Mouse (Mus musculus) MEL (cell line): Measurements from ENCODE around the gene Hdgf. TPM values are rescaled to one million over a fixed set of nuclear protein-coding genes. Genes with fewer than 3 reads are reported as not detected.

Source experiments
- DNase-seq: peaks from one replicate; pipeline ENCODE4 v3.0.0; 2011; ENCODE audit warnings: low read depth, low spot score
- H3K27ac ChIP-seq: 2 replicates; pipeline ENCODE4 v1.5.1; 2012; ENCODE audit warnings: low read depth, mild to moderate bottlenecking, control low read depth, low read length, moderate library complexity; ENCODE audit not compliant: control insufficient read depth
- H3K27me3 ChIP-seq, 2 experiments: fragments of 150-350 bp in 1 of 2; sonication (generic) in 1 of 2; 2 replicates each; pipeline ENCODE4 v1.6.1; 2012; ENCODE audit warnings: low read length in 2 of 2, mild to moderate bottlenecking in 2 of 2, improper control_type of control experiment in 1 of 2, moderate library complexity in 1 of 2; ENCODE audit not compliant: insufficient read depth in 2 of 2, control insufficient read depth in 1 of 2
- H3K36me3 ChIP-seq, 2 experiments: 2 replicates each; pipeline ENCODE4 v1.6.1; 2012 to 2014; ENCODE audit warnings: low read length in 2 of 2, improper control_type of control experiment in 1 of 2, inconsistent platforms in 1 of 2, mild to moderate bottlenecking in 1 of 2; ENCODE audit not compliant: insufficient read depth in 2 of 2, control insufficient read depth in 1 of 2
- H3K4me1 ChIP-seq, 2 experiments: fragments of 150-350 bp in 1 of 2; sonication (generic) in 1 of 2; 2 replicates each; pipeline ENCODE4 v1.6.1; 2012; ENCODE audit warnings: low read length in 2 of 2, improper control_type of control experiment in 1 of 2, mild to moderate bottlenecking in 1 of 2; ENCODE audit not compliant: insufficient read depth in 2 of 2, control insufficient read depth in 1 of 2
- H3K4me3 ChIP-seq, 2 experiments: fragments of 150-350 bp in 1 of 2; sonication (generic) in 1 of 2; 2 replicates each; pipeline ENCODE4 v1.5.1; 2012; ENCODE audit warnings: low read depth in 2 of 2, low read length in 2 of 2, mild to moderate bottlenecking in 2 of 2, moderate library complexity in 2 of 2, control low read depth in 1 of 2, improper control_type of control experiment in 1 of 2; ENCODE audit not compliant: control insufficient read depth in 1 of 2, insufficient read depth in 1 of 2
- H3K79me2 ChIP-seq: 2 replicates; pipeline ENCODE4 v1.6.1; 2012; ENCODE audit warnings: mild to moderate bottlenecking, low read length, moderate library complexity; ENCODE audit not compliant: control insufficient read depth, poor library complexity, insufficient read depth
- H3K9ac ChIP-seq: 2 replicates; pipeline ENCODE4 v1.6.1; 2012; ENCODE audit warnings: low read depth, mild to moderate bottlenecking, control low read depth, low read length, moderate library complexity; ENCODE audit not compliant: control insufficient read depth, poor library complexity, severe bottlenecking
- H3K9me3 ChIP-seq: fragments of 150-350 bp; sonication (generic); replicated peaks from 2 replicates; pipeline ENCODE4 v1.6.1; 2012; ENCODE audit warnings: mild to moderate bottlenecking, low read length, improper control_type of control experiment, moderate library complexity; ENCODE audit not compliant: insufficient read depth
- ELF1 ChIP-seq: IDR thresholded peaks from 2 replicates; pipeline ENCODE4 v1.6.1; 2014; ENCODE audit warnings: low read depth, mild to moderate bottlenecking, inconsistent platforms, low read length, improper control_type of control experiment, moderate library complexity
- EP300 ChIP-seq, 2 experiments: IDR thresholded peaks; 2 replicates each; pipeline ENCODE4 v1.6.1; 2011; ENCODE audit warnings: improper control_type of control experiment in 2 of 2, low read length in 2 of 2, low read depth in 1 of 2, mild to moderate bottlenecking in 1 of 2
- ETS1 ChIP-seq: IDR thresholded peaks from 2 replicates; pipeline ENCODE4 v1.6.1; 2012; ENCODE audit warnings: low read depth, mild to moderate bottlenecking, inconsistent platforms, low read length, improper control_type of control experiment, moderate library complexity
- GABPA ChIP-seq: IDR thresholded peaks from 2 replicates; pipeline ENCODE4 v1.6.1; 2012; ENCODE audit warnings: low read depth, mild to moderate bottlenecking, inconsistent platforms, low read length, improper control_type of control experiment, moderate library complexity
- GATA1 ChIP-seq: IDR thresholded peaks from 2 replicates; pipeline ENCODE4 v1.6.1; 2011; ENCODE audit warnings: low read depth, low read length, improper control_type of control experiment
- JUND ChIP-seq: IDR thresholded peaks from 2 replicates; pipeline ENCODE4 v1.6.1; 2011; ENCODE audit warnings: low read depth, mild to moderate bottlenecking, improper control_type of control experiment, low read length
- KAT2A ChIP-seq: conservative IDR thresholded peaks from 2 replicates; pipeline ENCODE4 v1.6.1; 2012; ENCODE audit warnings: low read depth, low read length, improper control_type of control experiment, inconsistent platforms
- MAFK ChIP-seq: IDR thresholded peaks from 2 replicates; pipeline ENCODE4 v1.6.1; 2011; ENCODE audit warnings: low read depth, mild to moderate bottlenecking, low read length, improper control_type of control experiment, borderline replicate concordance
- MAX ChIP-seq: IDR thresholded peaks from 2 replicates; pipeline ENCODE4 v1.6.1; 2011; ENCODE audit warnings: low read length, improper control_type of control experiment
- MAZ ChIP-seq: IDR thresholded peaks from 2 replicates; pipeline ENCODE4 v1.6.1; 2012; ENCODE audit warnings: low read depth, mild to moderate bottlenecking, inconsistent platforms, low read length, improper control_type of control experiment
- MEF2A ChIP-seq: IDR thresholded peaks from 2 replicates; pipeline ENCODE4 v1.6.1; 2014; ENCODE audit warnings: low read depth, mild to moderate bottlenecking, inconsistent platforms, low read length, improper control_type of control experiment; ENCODE audit not compliant: poor library complexity, insufficient replicate concordance, severe bottlenecking; ENCODE audit errors: extremely low read depth
- MXI1 ChIP-seq: IDR thresholded peaks from 2 replicates; pipeline ENCODE4 v1.6.1; 2011; ENCODE audit warnings: mild to moderate bottlenecking, low read depth, low read length, improper control_type of control experiment
- MYB ChIP-seq: IDR thresholded peaks from 2 replicates; pipeline ENCODE4 v1.6.1; 2011; ENCODE audit warnings: mild to moderate bottlenecking, low read depth, low read length, improper control_type of control experiment
- NELFE ChIP-seq: IDR thresholded peaks from 2 replicates; pipeline ENCODE4 v1.6.1; 2011; ENCODE audit warnings: low read depth, low read length, improper control_type of control experiment
- NRF1 ChIP-seq: IDR thresholded peaks from 2 replicates; pipeline ENCODE4 v1.6.1; 2014; ENCODE audit warnings: low read depth, mild to moderate bottlenecking, inconsistent platforms, low read length, improper control_type of control experiment, moderate library complexity; ENCODE audit not compliant: poor library complexity, insufficient read depth, severe bottlenecking
- POLR2AphosphoS5 ChIP-seq: IDR thresholded peaks from 2 replicates; pipeline ENCODE4 v1.6.1; 2012; ENCODE audit warnings: low read depth, borderline replicate concordance, mild to moderate bottlenecking, inconsistent platforms, low read length, moderate library complexity, mixed read lengths
- RAD21 ChIP-seq: IDR thresholded peaks from 2 replicates; pipeline ENCODE4 v1.6.1; 2011; ENCODE audit warnings: mild to moderate bottlenecking, low read depth, low read length, improper control_type of control experiment
- RCOR1 ChIP-seq: IDR thresholded peaks from 2 replicates; pipeline ENCODE4 v1.6.1; 2012; ENCODE audit warnings: low read depth, mild to moderate bottlenecking, inconsistent platforms, low read length, improper control_type of control experiment
- TCF12 ChIP-seq: IDR thresholded peaks from 2 replicates; pipeline ENCODE4 v1.6.1; 2014; ENCODE audit warnings: low read depth, mild to moderate bottlenecking, inconsistent platforms, low read length, improper control_type of control experiment, moderate library complexity
- UBTF ChIP-seq: IDR thresholded peaks from 2 replicates; pipeline ENCODE4 v1.6.1; 2012; ENCODE audit warnings: low read depth, mild to moderate bottlenecking, inconsistent platforms, low read length, improper control_type of control experiment, moderate library complexity, borderline replicate concordance; ENCODE audit not compliant: insufficient read depth
- USF2 ChIP-seq, 2 experiments: IDR thresholded peaks; 2 replicates each; pipeline ENCODE4 v1.6.1; 2011 to 2012; ENCODE audit warnings: improper control_type of control experiment in 2 of 2, low read length in 2 of 2, borderline replicate concordance in 1 of 2, inconsistent platforms in 1 of 2, low read depth in 1 of 2, mild to moderate bottlenecking in 1 of 2; ENCODE audit not compliant: insufficient read depth in 1 of 2
- ZC3H11A ChIP-seq: IDR thresholded peaks from 2 replicates; pipeline ENCODE4 v1.6.1; 2012; ENCODE audit warnings: low read depth, mild to moderate bottlenecking, inconsistent platforms, low read length, improper control_type of control experiment
- ZKSCAN1 ChIP-seq: IDR thresholded peaks from 2 replicates; pipeline ENCODE4 v1.6.1; 2012; ENCODE audit warnings: low read depth, mild to moderate bottlenecking, inconsistent platforms, low read length, improper control_type of control experiment, moderate library complexity
- ZNF384 ChIP-seq: IDR thresholded peaks from 2 replicates; pipeline ENCODE4 v1.6.1; 2012; ENCODE audit warnings: low read depth, mild to moderate bottlenecking, inconsistent platforms, low read length, improper control_type of control experiment
- polyA plus RNA-seq, 2 experiments: library from polyadenylated mRNA; stranded (reverse) in 1 of 2; unstranded in 1 of 2; fragments of >175 nt in 1 of 2; fragments of >200 nt in 1 of 2; gene quantifications; 2 replicates each; pipeline versions ENCODE4 v1.2.1 to v1.2.4; 2012; ENCODE audit warnings: low replicate concordance in 2 of 2, low read depth in 1 of 2; ENCODE audit not compliant: insufficient read length in 2 of 2, insufficient read depth in 1 of 2, missing spikeins in 1 of 2
- total RNA-seq: library from RNA; depleted of rRNA; stranded (reverse); fragments of 300-350 nt; gene quantifications from 2 replicates; pipeline ENCODE4 v1.2.3, GENCODE M21; 2012

Gene Hdgf
- total and polyA plus RNA-seq, 3 experiments: 369 to 1,503 (median 519) TPM

DNA sequence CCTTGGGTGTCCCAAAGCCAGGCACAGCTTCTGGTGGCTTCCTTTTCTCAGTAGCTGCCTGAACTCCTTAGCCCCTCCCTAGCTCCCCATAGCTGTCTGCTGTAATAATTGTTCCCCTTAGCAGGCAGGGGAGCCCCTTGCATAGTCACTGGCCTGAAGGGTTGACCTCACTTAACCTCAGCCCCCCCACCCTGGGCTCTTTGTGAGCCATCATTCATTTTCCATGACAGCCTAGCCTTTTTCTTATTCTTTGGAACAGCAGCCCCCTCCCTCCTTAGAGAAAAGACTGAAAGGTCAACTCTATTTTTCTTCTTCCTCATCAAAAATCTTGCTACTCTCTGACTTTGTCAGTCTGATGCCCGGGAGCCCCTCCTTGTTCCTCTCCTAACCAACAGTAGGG is 52.8 kb downstream of the Hdgf start:
- Histone ChIP-seq H3K4me1 (peaks cover 0 to 10% of the 10 kb centered on the region in 2 experiments; a peak in 2 of 4 replicates), H3K36me3 (no peaks in the 10 kb centered on the region), H3K27me3 (no peaks in the 10 kb centered on the region), H3K9me3 (no peaks in the 10 kb centered on the region), H3K4me3 (no peak overlapping the region), H3K9ac (no peak overlapping the region), H3K27ac (no peak overlapping the region), H3K79me2 (no peaks in the 10 kb centered on the region)
- DNase-seq: no peak
- no peak for TF ChIP-seq KAT2A
- TF ChIP-seq GABPA: no peak
- no peak for TF ChIP-seq MAX
- TF ChIP-seq UBTF: no peak
- no peak for TF ChIP-seq ZNF384
- TF ChIP-seq ETS1: no peak
- no peak for TF ChIP-seq MXI1
- TF ChIP-seq MYB: no peak
- no peak for TF ChIP-seq GATA1
- TF ChIP-seq EP300 (IDR thresholded peaks at IDR 0.05; ENCODE audit: low read depth in 1 of 2, low read length in 2 of 2): no peak
- no peak for TF ChIP-seq MAFK
- no peak for TF ChIP-seq MEF2A
- no peak for TF ChIP-seq USF2 (IDR thresholded peaks at IDR 0.05; ENCODE audit: borderline replicate concordance in 1 of 2, insufficient read depth in 1 of 2, low read depth in 1 of 2, low read length in 2 of 2)

DNA sequence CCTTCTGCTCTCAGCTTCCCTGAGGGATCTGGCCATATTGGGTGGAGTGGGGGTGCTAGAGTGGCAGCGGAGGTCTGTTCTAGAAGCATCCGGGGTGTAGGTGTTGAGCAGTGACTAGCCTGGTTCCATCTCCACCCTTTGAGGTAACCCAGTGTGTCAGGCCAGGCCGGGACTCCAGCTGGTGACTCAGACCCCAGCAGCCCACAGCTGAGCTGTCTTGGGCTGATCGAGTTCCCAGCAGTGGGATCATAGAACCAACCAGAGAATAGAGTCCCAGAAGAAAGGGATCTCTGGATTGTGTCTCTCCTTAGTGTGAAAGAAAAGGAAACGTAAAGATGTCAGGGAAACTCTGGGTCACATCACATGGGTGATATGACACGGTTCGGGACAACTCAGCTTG is 53.2 kb downstream of the Hdgf start:
- no peak for TF ChIP-seq KAT2A
- no peak for TF ChIP-seq JUND
- no peak for TF ChIP-seq GATA1
- TF ChIP-seq ZKSCAN1: no peak
- no peak for TF ChIP-seq TCF12
- TF ChIP-seq ZC3H11A: no peak
- no peak for TF ChIP-seq NELFE
- TF ChIP-seq RCOR1: no peak
- no peak for TF ChIP-seq POLR2AphosphoS5
- no peak for TF ChIP-seq MXI1
- TF ChIP-seq MEF2A: no peak
- no peak for TF ChIP-seq NRF1
- no peak for TF ChIP-seq MAZ
- TF ChIP-seq RAD21: no peak
- TF ChIP-seq ELF1: no peak
- TF ChIP-seq MYB: no peak
- no peak overlapping the region for H3K9ac ChIP-seq
- H3K27me3 ChIP-seq: no peaks in the 10 kb centered on the region; a peak in 1 of 4 replicates
- H3K79me2 ChIP-seq: no peaks in the 10 kb centered on the region
- H3K4me1 ChIP-seq: peaks cover 0 to 10% of the 10 kb centered on the region in 2 experiments; a peak in 2 of 4 replicates
- H3K9me3 ChIP-seq: no peaks in the 10 kb centered on the region
- no peaks in the 10 kb centered on the region for H3K36me3 ChIP-seq
- no peak overlapping the region for H3K27ac ChIP-seq
- no peak for DNase-seq
- no peak overlapping the region for H3K4me3 ChIP-seq
